Mouse (Mus musculus) cortical plate, adult 2 months (tissue): ENCODE results near the gene Zfp91. TPM values are rescaled to one million over a fixed set of nuclear protein-coding genes. Genes with fewer than 3 reads are reported as not detected.
"Not testable (repeated sequence)": the region's sequence is repeated elsewhere in the genome, so short reads cannot be mapped to it uniquely, and the experiment has no call there.

Source experiments
- H3K27ac ChIP-seq: fragments of 200-500 bp; 2 replicates; pipeline ENCODE4 v1.5.1; 2012; ENCODE audit warnings: low read length, control low read depth, inconsistent platforms; ENCODE audit not compliant: insufficient read depth
- H3K4me1 ChIP-seq: fragments of 200-500 bp; 2 replicates; pipeline ENCODE4 v1.6.1; 2011; ENCODE audit warnings: low read length; ENCODE audit not compliant: control insufficient read depth, insufficient read depth
- H3K4me3 ChIP-seq: fragments of 200-500 bp; 2 replicates; pipeline ENCODE4 v1.5.1; 2011; ENCODE audit warnings: mild to moderate bottlenecking, low read length, control low read depth; ENCODE audit not compliant: insufficient read depth
- CTCF ChIP-seq: fragments of 200-500 bp; IDR thresholded peaks from 2 replicates; pipeline ENCODE4 v1.5.1; 2011; ENCODE audit warnings: mild to moderate bottlenecking, control low read depth, low read length; ENCODE audit not compliant: insufficient read depth; ENCODE audit errors: extremely low read depth
- POLR2A ChIP-seq: fragments of 200-500 bp; IDR thresholded peaks from 2 replicates; pipeline ENCODE4 v1.6.1; 2011; ENCODE audit warnings: mild to moderate bottlenecking, low read length, control low read depth; ENCODE audit not compliant: insufficient read depth; ENCODE audit errors: extremely low read depth
- polyA plus RNA-seq: library from polyadenylated mRNA; depleted of rRNA; stranded (reverse); fragments of >200 nt; gene quantifications from 2 replicates; pipeline ENCODE4 v1.2.3, GENCODE M21; 2012; rRNA removed

The Zfp91 gene
- polyA plus RNA-seq, 1 experiment, result 51.3 TPM

- TF ChIP-seq CTCF (no peak), POLR2A (no peak)
Observed at GRCm38 (mm10) chr19:12758936-12759478, 36.9 kb downstream of the Zfp91 start.

DNA sequence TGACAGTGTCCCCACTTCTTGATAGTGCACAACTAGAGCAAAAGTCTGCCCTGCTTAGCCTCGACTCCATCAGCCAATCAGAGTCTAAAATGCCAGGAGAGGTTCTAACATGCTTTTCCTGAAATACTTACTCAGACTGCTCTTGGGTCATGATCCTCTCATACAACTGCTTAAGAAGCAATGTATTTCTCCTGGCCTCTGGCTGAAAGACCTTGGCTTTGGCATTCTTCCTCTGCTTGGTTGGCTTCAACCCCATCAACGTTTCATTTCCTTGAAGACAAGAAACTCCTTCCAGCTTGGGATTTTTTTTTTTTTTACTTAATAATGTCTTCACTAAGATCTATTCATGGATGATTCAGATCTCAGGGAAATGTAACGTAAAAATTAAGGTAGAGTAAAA, 39.6 kb downstream of the Zfp91 start:
- Histone ChIP-seq H3K4me3 (no peak overlapping the region), H3K27ac (no peak overlapping the region), H3K4me1 (no peaks in the 10 kb centered on the region)
- no peak for TF ChIP-seq CTCF
- TF ChIP-seq POLR2A, result no peak

More at GRCm38 (mm10) chr19:12758936-12759478, 36.9 kb downstream of the Zfp91 start:
- Histone ChIP-seq H3K27ac (no peak overlapping the region), H3K4me1 (no peaks in the 10 kb centered on the region), H3K4me3 (no peak overlapping the region)

DNA sequence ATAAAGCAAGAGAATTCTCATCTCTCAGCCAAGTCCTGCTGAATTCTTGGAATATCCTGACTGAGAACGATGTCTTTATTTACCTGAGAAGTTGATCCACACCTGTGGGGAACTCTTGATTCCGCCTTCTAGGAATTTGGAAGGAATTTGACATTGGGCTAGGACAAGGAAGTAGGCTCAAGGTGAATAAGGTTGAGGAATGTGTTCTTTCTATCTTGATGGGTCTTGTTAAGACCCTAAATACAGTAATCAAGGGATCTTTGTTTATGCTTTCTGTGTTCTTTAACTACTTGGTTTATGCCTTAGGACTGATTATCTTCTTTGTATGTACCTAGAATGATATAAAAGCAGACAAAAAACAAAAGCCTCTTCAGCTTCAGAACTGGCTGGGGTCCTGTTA, 64.0 kb downstream of the Zfp91 start:
- TF ChIP-seq POLR2A, result no peak
- no peak for TF ChIP-seq CTCF
- H3K27ac ChIP-seq, result no peak overlapping the region
- H3K4me1 ChIP-seq, result no peaks in the 10 kb centered on the region
- no peak overlapping the region for H3K4me3 ChIP-seq

DNA sequence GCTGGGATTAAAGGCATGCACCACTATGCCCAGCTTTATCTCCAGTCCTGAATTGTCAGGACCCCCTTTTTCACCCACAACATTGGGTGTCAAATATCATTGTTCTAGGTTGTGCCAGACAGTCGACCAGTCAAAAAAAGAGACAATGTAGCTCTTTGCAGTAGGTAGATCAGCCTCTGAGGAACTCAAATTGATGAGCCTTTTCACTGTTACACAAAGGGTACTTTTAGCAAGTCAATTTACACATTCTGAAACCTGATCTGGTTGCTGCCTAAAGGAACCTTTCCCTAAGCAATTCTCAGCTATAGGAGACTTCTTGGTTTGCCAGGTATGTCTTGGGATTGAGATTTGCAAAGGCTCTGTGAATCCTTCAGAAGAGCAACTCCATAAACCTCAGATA, 64.9 kb downstream of the Zfp91 start:
- TF ChIP-seq CTCF (no peak), POLR2A (no peak)
- Histone ChIP-seq H3K4me1 (no peaks in the 10 kb centered on the region), H3K4me3 (no peak overlapping the region), H3K27ac (no peak overlapping the region)

DNA sequence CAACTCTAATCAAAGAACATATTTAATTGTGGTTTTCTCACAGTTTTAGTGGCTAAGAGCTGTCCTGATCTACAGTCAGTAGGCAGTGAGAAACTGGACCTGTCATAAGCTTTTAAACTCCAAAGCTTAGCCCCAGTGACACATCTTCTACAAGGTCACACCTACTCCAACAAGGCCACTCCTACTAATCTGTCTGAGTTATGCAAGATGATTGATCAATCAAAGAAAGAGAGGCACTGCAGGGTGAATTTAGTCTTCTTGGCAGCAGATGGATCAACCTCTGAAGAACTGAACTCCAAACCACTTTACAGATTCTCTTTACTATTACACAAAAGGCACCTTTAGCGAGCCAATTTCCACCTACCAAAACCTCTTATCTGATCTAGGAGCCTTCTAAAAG, 70.1 kb downstream of the Zfp91 start:
- Histone ChIP-seq H3K27ac (no peak overlapping the region), H3K4me1 (no peaks in the 10 kb centered on the region), H3K4me3 (no peak overlapping the region)
- TF ChIP-seq CTCF (no peak), POLR2A (no peak)

- TF ChIP-seq POLR2A, result no peak
- peak; percentile 20; the same call in 1 of the 2 replicates for TF ChIP-seq CTCF
- H3K4me3 ChIP-seq, result no peak overlapping the region
- H3K27ac ChIP-seq, result no peak overlapping the region
- H3K4me1 ChIP-seq, result no peaks in the 10 kb centered on the region
Observed at GRCm38 (mm10) chr19:12722308-12722707, 73.6 kb downstream of the Zfp91 start.

GRCm38 (mm10) chr19:12721596-12721995, 74.3 kb downstream of the Zfp91 start:
- not testable (repeated sequence) for H3K4me1 ChIP-seq, H3K27ac ChIP-seq, H3K4me3 ChIP-seq

DNA sequence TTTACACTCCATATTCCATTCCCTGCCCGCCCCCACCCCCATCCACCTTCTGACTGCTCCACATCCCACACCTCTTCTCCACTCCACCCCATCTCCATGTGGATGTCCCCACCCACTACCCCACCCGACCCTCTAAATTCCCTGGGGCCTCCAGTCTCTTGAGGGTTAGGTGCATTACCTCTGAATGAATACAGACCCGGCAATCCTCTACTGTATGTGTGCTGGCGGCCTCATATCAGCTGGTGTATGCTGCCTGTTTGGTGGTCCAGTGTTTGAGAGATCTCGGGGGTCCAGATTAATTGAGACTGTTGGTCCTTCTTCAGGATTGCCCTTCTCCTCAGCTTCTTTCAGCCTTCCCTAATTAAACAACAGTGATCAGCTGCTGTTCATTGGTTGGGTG, 75.0 kb downstream of the Zfp91 start:
- H3K4me3 ChIP-seq, H3K27ac ChIP-seq, H3K4me1 ChIP-seq: not testable (repeated sequence)

GRCm38 (mm10) chr19:12720463-12720862, 75.5 kb downstream of the Zfp91 start:
- Histone ChIP-seq H3K4me3 (no peak overlapping the region), H3K27ac (no peak overlapping the region), H3K4me1 (no peaks in the 10 kb centered on the region)
- TF ChIP-seq POLR2A (no peak), CTCF (no peak)

GRCm38 (mm10) chr19:12719189-12719588, 76.7 kb downstream of the Zfp91 start:
- Histone ChIP-seq H3K4me1 (no peaks in the 10 kb centered on the region), H3K27ac (no peak overlapping the region), H3K4me3 (no peak overlapping the region)
- TF ChIP-seq CTCF (no peak), POLR2A (no peak)

Other genes starting within 250 kb of the Zfp91 start
- gene Gm4952, start 196.2 kb downstream of the Zfp91 start, polyA plus RNA-seq, result 0.10 and 0.26 TPM in 2 replicates
- gene Glyat, start 162.8 kb downstream of the Zfp91 start, polyA plus RNA-seq, result not detected in 2 replicates
- gene Olfr1442, start 125.7 kb downstream of the Zfp91 start, polyA plus RNA-seq, result not detected in 2 replicates
- not detected in 2 replicates for gene Olfr1443, start 118.0 kb downstream of the Zfp91 start, polyA plus RNA-seq
- gene Keg1, start 100.3 kb downstream of the Zfp91 start, polyA plus RNA-seq, result not detected in 2 replicates
- 2.1 and 3.2 TPM in 2 replicates for gene Cntf, start 30.5 kb downstream of the Zfp91 start, polyA plus RNA-seq
- gene Lpxn, start 67 bp upstream of the Zfp91 start, polyA plus RNA-seq, result 2.6 TPM in 2 replicates
- gene Gm5244, start 50.6 kb upstream of the Zfp91 start, polyA plus RNA-seq, result not detected in 2 replicates
- gene Olfr1444, start 61.2 kb upstream of the Zfp91 start, polyA plus RNA-seq, result not detected in 2 replicates
- not detected in 2 replicates for gene Olfr1445, start 87.7 kb upstream of the Zfp91 start, polyA plus RNA-seq
- not detected in 2 replicates for gene Olfr1446, start 97.4 kb upstream of the Zfp91 start, polyA plus RNA-seq
- not detected in 2 replicates for gene Olfr1447, start 107.6 kb upstream of the Zfp91 start, polyA plus RNA-seq
- gene Olfr1448, start 128.3 kb upstream of the Zfp91 start, polyA plus RNA-seq, result not detected in 2 replicates
- gene Olfr1449, start 134.7 kb upstream of the Zfp91 start, polyA plus RNA-seq, result not detected in 2 replicates
- not detected in 2 replicates for gene Olfr1450, start 154.1 kb upstream of the Zfp91 start, polyA plus RNA-seq
- gene Olfr1451, start 198.9 kb upstream of the Zfp91 start, polyA plus RNA-seq, result not detected in 2 replicates
- gene Olfr1453, start 232.2 kb upstream of the Zfp91 start, polyA plus RNA-seq, result not detected in 2 replicates